Mouse (Mus musculus) cortical plate, adult 2 months (tissue): ENCODE measurements around the gene Epas1.

Experiments used
- CTCF ChIP-seq: fragments of 200-500 bp; IDR thresholded peaks from 2 replicates; pipeline ENCODE4 v1.5.1; 2011; ENCODE audit warnings: mild to moderate bottlenecking, control low read depth, low read length; ENCODE audit not compliant: insufficient read depth; ENCODE audit errors: extremely low read depth
- POLR2A ChIP-seq: fragments of 200-500 bp; IDR thresholded peaks from 2 replicates; pipeline ENCODE4 v1.6.1; 2011; ENCODE audit warnings: mild to moderate bottlenecking, low read length, control low read depth; ENCODE audit not compliant: insufficient read depth; ENCODE audit errors: extremely low read depth

DNA sequence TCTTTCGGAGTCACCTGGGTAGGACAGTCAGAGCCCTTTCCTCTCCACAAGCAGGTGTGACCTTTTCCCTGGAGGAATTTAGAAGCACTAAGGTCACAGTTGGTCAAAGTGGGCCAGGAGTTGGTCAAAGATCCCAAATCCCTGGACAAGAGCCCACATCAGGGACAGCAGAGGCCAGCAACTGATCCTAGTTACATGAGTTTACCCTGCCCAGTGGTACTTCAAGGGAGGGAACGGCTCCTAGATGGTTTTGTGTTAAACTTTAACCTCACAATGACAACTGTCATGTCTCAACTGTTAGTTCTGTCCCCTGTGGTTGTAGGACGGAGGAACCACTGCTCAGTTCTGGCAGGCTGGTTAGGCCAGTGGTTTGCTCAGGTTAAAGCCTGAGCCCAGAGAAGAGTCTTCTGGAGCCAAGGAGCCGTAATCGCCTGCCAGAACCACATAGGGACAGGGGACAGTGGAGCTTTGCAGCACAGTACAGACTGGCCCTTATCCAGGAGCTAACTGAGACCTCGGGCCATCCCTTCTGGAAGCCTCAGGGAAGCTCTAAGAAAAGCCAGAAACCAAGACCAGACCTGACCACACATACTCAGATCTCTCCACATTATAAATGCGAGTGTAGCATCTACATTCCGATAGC lies 12.4 kb downstream of the Epas1 start:
- TF ChIP-seq POLR2A, result no peak
- TF ChIP-seq CTCF, result no peak
